Mouse (Mus musculus) lung, adult 18-20 months (tissue): ENCODE results near the gene Prss16.

Experiments
- DNase-seq, 2 experiments: peaks; one replicate each; pipeline ENCODE4 v3.0.0; 2022; ENCODE audit warnings: mixed read lengths in 2 of 2

Prss16 gene

GRCm38 (mm10) chr13:21969816-21970215, 39.7 kb downstream of the Prss16 start:
- DNase-seq, result no peak

- DNase-seq, result no peak
These were observed 40.3 kb downstream of the Prss16 start for GRCm38 (mm10) chr13:21969269-21969668.
